Mouse (Mus musculus): ENCODE measurements around the gene A230050P20Rik. TPM values are rescaled to one million over a fixed set of nuclear protein-coding genes. Genes with fewer than 3 reads are reported as not detected.

The A230050P20Rik gene
- 87.5 TPM for polyA plus RNA-seq (2015; fragmentation: Illumina TruSeq; extraction: RNeasy Lipid Tissue Mini Kit (QIAGEN cat#74804); ENCODE audit: low read depth, low replicate concordance)

DNA sequence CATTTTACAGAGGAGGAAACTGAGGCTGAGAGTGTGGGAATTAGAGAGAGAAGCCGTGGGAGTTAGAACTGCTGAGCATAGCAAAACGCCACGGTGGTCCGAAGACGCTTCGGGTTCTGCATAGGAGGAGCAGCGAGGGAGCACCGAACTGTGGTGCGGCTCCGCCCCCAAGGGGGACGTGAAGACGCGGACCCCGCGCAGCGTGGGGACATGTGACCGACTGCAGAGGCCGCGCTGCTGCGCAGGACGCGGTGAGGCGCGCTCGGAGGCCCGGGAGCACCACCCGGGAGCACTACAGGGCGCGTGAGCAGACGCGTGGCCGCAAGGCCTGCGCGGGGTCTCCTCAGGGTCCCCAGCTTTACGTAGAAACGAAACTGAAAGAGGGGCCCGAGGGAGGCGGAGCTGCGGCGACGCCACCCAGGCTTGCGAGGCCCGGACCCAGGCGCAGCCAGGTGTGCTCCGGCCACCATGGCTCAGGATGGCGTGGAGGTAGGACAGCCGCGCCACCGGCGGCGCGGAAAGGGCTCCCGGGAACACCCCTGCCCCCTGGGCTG, at the start of gene A230050P20Rik:
Gene A230050P20Rik (plus strand): TSS at position 195 of the 554 bp plus-strand sequence.

GRCm38 (mm10) chr9:20879097-20879792, 10.8 kb downstream of the A230050P20Rik start, which contains the start of gene Angptl6:
Angptl6 (minus strand) TSS chr9:20879727.

GRCm38 (mm10) chr9:20887704-20888385, 19.4 kb downstream of the A230050P20Rik start, which contains the start of gene Ppan:
Ppan (plus strand) TSS chr9:20888175.

GRCm38 (mm10) chr9:20898511-20899073, 30.1 kb downstream of the A230050P20Rik start, which contains the start of gene Eif3g:
Eif3g (minus strand) TSS chr9:20898623.

Other genes starting within 250 kb of the A230050P20Rik start
- gene Ubl5, start 225.8 kb upstream of the A230050P20Rik start, polyA plus RNA-seq (2015; fragmentation: Illumina TruSeq; extraction: RNeasy Lipid Tissue Mini Kit (QIAGEN cat#74804); ENCODE audit: low read depth, low replicate concordance): 642 TPM
- gene Fbxl12, start 223.9 kb upstream of the A230050P20Rik start, polyA plus RNA-seq (2015; fragmentation: Illumina TruSeq; extraction: RNeasy Lipid Tissue Mini Kit (QIAGEN cat#74804); ENCODE audit: low read depth, low replicate concordance): 16.8 TPM
- gene Pin1, start 216.5 kb upstream of the A230050P20Rik start, polyA plus RNA-seq (2015; fragmentation: Illumina TruSeq; extraction: RNeasy Lipid Tissue Mini Kit (QIAGEN cat#74804); ENCODE audit: low read depth, low replicate concordance): 44.8 TPM
- gene Olfm2, start 122.3 kb upstream of the A230050P20Rik start, polyA plus RNA-seq (2015; fragmentation: Illumina TruSeq; extraction: RNeasy Lipid Tissue Mini Kit (QIAGEN cat#74804); ENCODE audit: low read depth, low replicate concordance): 130 TPM
- gene Col5a3, start 53.6 kb upstream of the A230050P20Rik start, polyA plus RNA-seq (2015; fragmentation: Illumina TruSeq; extraction: RNeasy Lipid Tissue Mini Kit (QIAGEN cat#74804); ENCODE audit: low read depth, low replicate concordance): 1.4 TPM
- not detected for gene Rdh8, start 50.1 kb upstream of the A230050P20Rik start, polyA plus RNA-seq (2015; fragmentation: Illumina TruSeq; extraction: RNeasy Lipid Tissue Mini Kit (QIAGEN cat#74804); ENCODE audit: low read depth, low replicate concordance)
- 11.2 TPM for gene Angptl6, start 11.1 kb downstream of the A230050P20Rik start, polyA plus RNA-seq (2015; fragmentation: Illumina TruSeq; extraction: RNeasy Lipid Tissue Mini Kit (QIAGEN cat#74804); ENCODE audit: low read depth, low replicate concordance)
- 20.5 TPM for gene Ppan, start 19.5 kb downstream of the A230050P20Rik start, polyA plus RNA-seq (2015; fragmentation: Illumina TruSeq; extraction: RNeasy Lipid Tissue Mini Kit (QIAGEN cat#74804); ENCODE audit: low read depth, low replicate concordance)
- 131 TPM for gene Eif3g, start 30.0 kb downstream of the A230050P20Rik start, polyA plus RNA-seq (2015; fragmentation: Illumina TruSeq; extraction: RNeasy Lipid Tissue Mini Kit (QIAGEN cat#74804); ENCODE audit: low read depth, low replicate concordance)
- gene Dnmt1, start 91.2 kb downstream of the A230050P20Rik start, polyA plus RNA-seq (2015; fragmentation: Illumina TruSeq; extraction: RNeasy Lipid Tissue Mini Kit (QIAGEN cat#74804); ENCODE audit: low read depth, low replicate concordance): 23.5 TPM
- gene S1pr2, start 108.1 kb downstream of the A230050P20Rik start, polyA plus RNA-seq (2015; fragmentation: Illumina TruSeq; extraction: RNeasy Lipid Tissue Mini Kit (QIAGEN cat#74804); ENCODE audit: low read depth, low replicate concordance): 1.8 TPM
- 70.1 TPM for gene Mrpl4, start 134.1 kb downstream of the A230050P20Rik start, polyA plus RNA-seq (2015; fragmentation: Illumina TruSeq; extraction: RNeasy Lipid Tissue Mini Kit (QIAGEN cat#74804); ENCODE audit: low read depth, low replicate concordance)
- gene Icam1, start 147.3 kb downstream of the A230050P20Rik start, polyA plus RNA-seq (2015; fragmentation: Illumina TruSeq; extraction: RNeasy Lipid Tissue Mini Kit (QIAGEN cat#74804); ENCODE audit: low read depth, low replicate concordance): 1.8 TPM
- 1.9 TPM for gene Icam4, start 160.7 kb downstream of the A230050P20Rik start, polyA plus RNA-seq (2015; fragmentation: Illumina TruSeq; extraction: RNeasy Lipid Tissue Mini Kit (QIAGEN cat#74804); ENCODE audit: low read depth, low replicate concordance)
- 111 TPM for gene Icam5, start 163.4 kb downstream of the A230050P20Rik start, polyA plus RNA-seq (2015; fragmentation: Illumina TruSeq; extraction: RNeasy Lipid Tissue Mini Kit (QIAGEN cat#74804); ENCODE audit: low read depth, low replicate concordance)
- not detected for gene Zglp1, start 198.5 kb downstream of the A230050P20Rik start, polyA plus RNA-seq (2015; fragmentation: Illumina TruSeq; extraction: RNeasy Lipid Tissue Mini Kit (QIAGEN cat#74804); ENCODE audit: low read depth, low replicate concordance)
- gene Gm49373, start 204.5 kb downstream of the A230050P20Rik start, polyA plus RNA-seq (2015; fragmentation: Illumina TruSeq; extraction: RNeasy Lipid Tissue Mini Kit (QIAGEN cat#74804); ENCODE audit: low read depth, low replicate concordance): 1.4 TPM
- 105 TPM for gene Fdx1l, start 205.0 kb downstream of the A230050P20Rik start, polyA plus RNA-seq (2015; fragmentation: Illumina TruSeq; extraction: RNeasy Lipid Tissue Mini Kit (QIAGEN cat#74804); ENCODE audit: low read depth, low replicate concordance)
- 0.58 TPM for gene Gm38431, start 223.4 kb downstream of the A230050P20Rik start, polyA plus RNA-seq (2015; fragmentation: Illumina TruSeq; extraction: RNeasy Lipid Tissue Mini Kit (QIAGEN cat#74804); ENCODE audit: low read depth, low replicate concordance)
- gene Raver1, start 223.4 kb downstream of the A230050P20Rik start, polyA plus RNA-seq (2015; fragmentation: Illumina TruSeq; extraction: RNeasy Lipid Tissue Mini Kit (QIAGEN cat#74804); ENCODE audit: low read depth, low replicate concordance): 20.6 TPM

All from brain, adult 10 weeks (tissue).